Mouse (Mus musculus) heart, adult 2 months (tissue): Measurements from ENCODE around the gene Fam221b. TPM values are rescaled to one million over a fixed set of nuclear protein-coding genes. Genes with fewer than 3 reads are reported as not detected.

ENCODE experiments used
- DNase-seq, 2 experiments: peaks; one replicate each; pipeline ENCODE4 v3.0.0; 2021
- H3K27ac ChIP-seq: fragments of 200-600 bp; 2 replicates; pipeline ENCODE4 v1.8.1; 2022
- H3K27me3 ChIP-seq: fragments of 200-500 bp; 2 replicates; pipeline ENCODE4 v1.6.1; 2012; ENCODE audit warnings: mild to moderate bottlenecking, low read length, inconsistent platforms, mixed read lengths; ENCODE audit not compliant: control insufficient read depth, insufficient read depth
- H3K36me3 ChIP-seq: fragments of 200-500 bp; 2 replicates; pipeline ENCODE4 v1.6.1; 2012; ENCODE audit warnings: low read length, inconsistent platforms; ENCODE audit not compliant: control insufficient read depth, insufficient read depth
- H3K4me1 ChIP-seq: fragments of 200-500 bp; 2 replicates; pipeline ENCODE4 v1.6.1; 2011; ENCODE audit warnings: low read length; ENCODE audit not compliant: control insufficient read depth, insufficient read depth
- H3K4me3 ChIP-seq: fragments of 200-600 bp; 2 replicates; pipeline ENCODE4 v1.8.1; 2022
- H3K79me2 ChIP-seq: fragments of 200-500 bp; replicated peaks from 2 replicates; pipeline ENCODE4 v1.6.1; 2012; ENCODE audit warnings: mild to moderate bottlenecking, inconsistent platforms, low read length, moderate library complexity, mixed read lengths; ENCODE audit not compliant: control insufficient read depth, insufficient read depth
- H3K9ac ChIP-seq: fragments of 200-500 bp; 2 replicates; pipeline ENCODE4 v1.6.1; 2012; ENCODE audit warnings: low read depth, mild to moderate bottlenecking, control low read depth, inconsistent platforms, low read length, mixed read lengths
- CTCF ChIP-seq: fragments of 200-600 bp; IDR thresholded peaks from 2 replicates; pipeline ENCODE4 v1.8.1; 2022; ENCODE audit warnings: antibody characterized with exemption, mild to moderate bottlenecking, moderate library complexity
- EP300 ChIP-seq: fragments of 200-500 bp; IDR thresholded peaks from 2 replicates; pipeline ENCODE4 v1.6.1; 2011; ENCODE audit warnings: low read depth, low read length, control low read depth; ENCODE audit not compliant: insufficient read depth
- POLR2A ChIP-seq: fragments of 200-500 bp; IDR thresholded peaks from 2 replicates; pipeline ENCODE4 v1.6.1; 2011; ENCODE audit warnings: mild to moderate bottlenecking, low read depth, low read length, control low read depth; ENCODE audit not compliant: insufficient read depth
- WGBS: fragments of 180-500 bp; shearing (Covaris S2); methylation state at CpG from one replicate; pipeline ENCODE4 v1.1.7; 2018; 5-methylcytosine and 5-hydroxymethylcytosine counted together
- intact Hi-C: fragments of 180-260 bp; cut with DNase I; formaldehyde crosslinking; loops from one replicate; pipeline ENCODE4 v1.15.1; 2025
- long read RNA-seq: library from polyadenylated mRNA; stranded (forward); transcript quantifications from one replicate; pipeline ENCODE4 v2.0.0, GENCODE M21; 2021
- polyA plus RNA-seq: library from polyadenylated mRNA; depleted of rRNA; stranded (reverse); fragments of >200 nt; gene quantifications from 2 replicates; pipeline ENCODE4 v1.2.3, GENCODE M21; 2012; rRNA removed
- total RNA-seq, 2 experiments: library from RNA; stranded (reverse); gene quantifications; 2 replicates each; pipeline ENCODE4 v1.2.3; 2021

Gene Fam221b
- under 1 TPM; 0.16 to 0.43 TPM for total RNA-seq
- polyA plus RNA-seq, result 0.18 and 0.35 TPM in 2 replicates
- long read RNA-seq, result 0 reads

- peak within 1 kb of the TSS; percentile 83 for H3K4me3 ChIP-seq
- H3K79me2 ChIP-seq, result no peaks in the 10 kb centered on the region
- intact Hi-C loops, result loop anchor here (2.0 kb wide), 1 partner anchor 38 kb away; the partner anchor contains the start of gene Npr2
These were observed at the start of gene Fam221b, which contains the start of gene Tmem8b for GRCm38 (mm10) chr4:43668782-43669427. TSS of gene Fam221b (minus strand) at chr4:43669145. TSS of gene Tmem8b (plus strand) at chr4:43668971.

DNA sequence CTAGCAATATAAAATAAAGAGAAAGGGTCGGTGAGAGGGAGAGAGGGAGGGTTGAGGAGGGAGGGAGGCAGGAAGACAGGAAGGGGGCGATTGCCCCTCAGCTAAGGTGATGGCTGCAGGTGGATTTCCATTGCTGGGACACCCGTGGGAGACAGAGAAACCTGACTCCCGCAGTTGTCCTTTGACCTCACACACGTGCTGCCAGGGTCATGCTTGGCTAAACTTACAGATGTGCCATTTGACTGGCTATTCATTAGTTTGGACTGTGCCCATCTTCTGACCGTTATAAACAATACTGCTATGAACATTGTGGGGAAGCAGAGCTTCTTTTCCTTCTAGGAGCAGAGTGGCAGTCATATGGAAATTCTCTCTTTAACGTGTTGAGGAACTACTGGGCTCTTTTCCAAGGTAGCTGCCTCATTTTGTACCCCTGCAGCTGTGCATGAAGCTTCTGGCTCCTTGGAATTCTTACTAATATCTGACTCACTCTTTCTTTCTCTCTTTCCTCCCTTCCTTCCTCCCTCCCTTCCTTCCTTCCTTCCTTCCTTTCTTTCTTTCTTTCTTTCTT, 44.8 kb upstream of the Fam221b start:
- H3K4me3 ChIP-seq, result no peak overlapping the region
- DNase-seq, result no peak
- no peaks in the 10 kb centered on the region for H3K36me3 ChIP-seq
- H3K27ac ChIP-seq, result no peak overlapping the region
- no peaks in the 10 kb centered on the region; the same call in 1 of the 2 replicates for H3K4me1 ChIP-seq
- TF ChIP-seq EP300 (no peak), POLR2A (no peak), CTCF (no peak)
- 46% methylated on average over 7 of the region's 7 CpGs for WGBS
- no peaks in the 10 kb centered on the region for H3K27me3 ChIP-seq
- no peaks in the 10 kb centered on the region for H3K79me2 ChIP-seq
- intact Hi-C loops, result loop anchor here (5.0 kb wide), 1 partner anchor 281 kb away; no protein-coding TSS in a partner anchor
- H3K9ac ChIP-seq, result no peak overlapping the region

More at GRCm38 (mm10) chr4:43668782-43669427, at the start of gene Fam221b, which contains the start of gene Tmem8b:
- Histone ChIP-seq H3K36me3 (no peaks in the 10 kb centered on the region), H3K9ac (peak within 1 kb of the TSS; percentile 67), H3K4me1 (peaks cover 7% of the 10 kb centered on the region), H3K27me3 (no peaks in the 10 kb centered on the region; the same call in 1 of the 2 replicates), H3K27ac (peak within 1 kb of the TSS; percentile 93)
- DNase-seq, result peak; percentile 94 to 95
- WGBS, result 2% methylated on average over 35 of the region's 41 CpGs
- TF ChIP-seq CTCF (no peak), EP300 (0 out of 2 replicates have a peak, but pooled peaks have one; percentile 6), POLR2A (peak; percentile 77)

GRCm38 (mm10) chr4:43711821-43712220, 42.9 kb upstream of the Fam221b start:
- 3% methylated on average over 2 of the region's 2 CpGs for WGBS
- H3K27me3 ChIP-seq, result no peaks in the 10 kb centered on the region
- H3K79me2 ChIP-seq, result no peaks in the 10 kb centered on the region
- no peaks in the 10 kb centered on the region; the same call in 1 of the 2 replicates for H3K4me1 ChIP-seq
- peak; percentile 75 to 89 for DNase-seq
- H3K9ac ChIP-seq, result no peak overlapping the region
- no peak overlapping the region for H3K4me3 ChIP-seq
- H3K27ac ChIP-seq, result no peak overlapping the region
- TF ChIP-seq CTCF (peak; percentile 96), EP300 (no peak)
- H3K36me3 ChIP-seq, result no peaks in the 10 kb centered on the region
- intact Hi-C loops, result loop anchor here (1.0 to 5.0 kb wide), 3 partner anchors 40 to 280 kb away; no protein-coding TSS in a partner anchor

- no peaks in the 10 kb centered on the region; the same call in 1 of the 2 replicates for H3K4me1 ChIP-seq
- no peak within 1 kb of the TSS for H3K4me3 ChIP-seq
- 47% methylated on average over 6 of the region's 6 CpGs for WGBS
- no peaks in the 10 kb centered on the region for H3K36me3 ChIP-seq
- no peak within 1 kb of the TSS for H3K27ac ChIP-seq
- intact Hi-C loops, result loop anchor here (5.0 kb wide), 1 partner anchor 278 kb away; no protein-coding TSS in a partner anchor
- H3K79me2 ChIP-seq, result no peaks in the 10 kb centered on the region
- DNase-seq, result peak in 1 of 2 experiments; percentile 17
- no peak for TF ChIP-seq CTCF
- no peak for TF ChIP-seq POLR2A
- no peak for TF ChIP-seq EP300
- H3K27me3 ChIP-seq, result no peaks in the 10 kb centered on the region
- H3K9ac ChIP-seq, result no peak within 1 kb of the TSS
These were observed 40.9 kb upstream of the Fam221b start, which contains the start of gene Olfr71 for GRCm38 (mm10) chr4:43709869-43710268. TSS of gene Olfr71 (minus strand) at chr4:43710255.

- intact Hi-C loops, result no loop called here
- TF ChIP-seq POLR2A, result no peak
- TF ChIP-seq EP300, result no peak
- TF ChIP-seq CTCF, result no peak
- no peak overlapping the region for H3K4me3 ChIP-seq
- H3K9ac ChIP-seq, result no peak overlapping the region
- DNase-seq, result no peak
- 74% methylated on average over 13 of the region's 13 CpGs for whole genome bisulfite sequencing
- no peak overlapping the region for H3K27ac ChIP-seq
- H3K36me3 ChIP-seq, result no peaks in the 10 kb centered on the region
- H3K4me1 ChIP-seq, result no peaks in the 10 kb centered on the region
- H3K79me2 ChIP-seq, result no peaks in the 10 kb centered on the region
- H3K27me3 ChIP-seq, result no peaks in the 10 kb centered on the region
These were observed 37.0 kb upstream of the Fam221b start for GRCm38 (mm10) chr4:43705991-43706390.
